Mouse (Mus musculus) MEL (cell line): ENCODE results near the gene Top3a. TPM values are rescaled to one million over a fixed set of nuclear protein-coding genes. Genes with fewer than 3 reads are reported as not detected.

Experiments
- DNase-seq: peaks from one replicate; pipeline ENCODE4 v3.0.0; 2011; ENCODE audit warnings: low read depth, low spot score
- H3K27ac ChIP-seq: 2 replicates; pipeline ENCODE4 v1.5.1; 2012; ENCODE audit warnings: low read depth, mild to moderate bottlenecking, control low read depth, low read length, moderate library complexity; ENCODE audit not compliant: control insufficient read depth
- H3K27me3 ChIP-seq, 2 experiments: fragments of 150-350 bp in 1 of 2; sonication (generic) in 1 of 2; 2 replicates each; pipeline ENCODE4 v1.6.1; 2012; ENCODE audit warnings: low read length in 2 of 2, mild to moderate bottlenecking in 2 of 2, improper control_type of control experiment in 1 of 2, moderate library complexity in 1 of 2; ENCODE audit not compliant: insufficient read depth in 2 of 2, control insufficient read depth in 1 of 2
- H3K36me3 ChIP-seq, 2 experiments: 2 replicates each; pipeline ENCODE4 v1.6.1; 2012 to 2014; ENCODE audit warnings: low read length in 2 of 2, improper control_type of control experiment in 1 of 2, inconsistent platforms in 1 of 2, mild to moderate bottlenecking in 1 of 2; ENCODE audit not compliant: insufficient read depth in 2 of 2, control insufficient read depth in 1 of 2
- H3K4me1 ChIP-seq, 2 experiments: fragments of 150-350 bp in 1 of 2; sonication (generic) in 1 of 2; 2 replicates each; pipeline ENCODE4 v1.6.1; 2012; ENCODE audit warnings: low read length in 2 of 2, improper control_type of control experiment in 1 of 2, mild to moderate bottlenecking in 1 of 2; ENCODE audit not compliant: insufficient read depth in 2 of 2, control insufficient read depth in 1 of 2
- H3K4me3 ChIP-seq, 2 experiments: fragments of 150-350 bp in 1 of 2; sonication (generic) in 1 of 2; 2 replicates each; pipeline ENCODE4 v1.5.1; 2012; ENCODE audit warnings: low read depth in 2 of 2, low read length in 2 of 2, mild to moderate bottlenecking in 2 of 2, moderate library complexity in 2 of 2, control low read depth in 1 of 2, improper control_type of control experiment in 1 of 2; ENCODE audit not compliant: control insufficient read depth in 1 of 2, insufficient read depth in 1 of 2
- H3K79me2 ChIP-seq: 2 replicates; pipeline ENCODE4 v1.6.1; 2012; ENCODE audit warnings: mild to moderate bottlenecking, low read length, moderate library complexity; ENCODE audit not compliant: control insufficient read depth, poor library complexity, insufficient read depth
- H3K9ac ChIP-seq: 2 replicates; pipeline ENCODE4 v1.6.1; 2012; ENCODE audit warnings: low read depth, mild to moderate bottlenecking, control low read depth, low read length, moderate library complexity; ENCODE audit not compliant: control insufficient read depth, poor library complexity, severe bottlenecking
- H3K9me3 ChIP-seq: fragments of 150-350 bp; sonication (generic); replicated peaks from 2 replicates; pipeline ENCODE4 v1.6.1; 2012; ENCODE audit warnings: mild to moderate bottlenecking, low read length, improper control_type of control experiment, moderate library complexity; ENCODE audit not compliant: insufficient read depth
- BHLHE40 ChIP-seq: IDR thresholded peaks from 2 replicates; pipeline ENCODE4 v1.6.1; 2012; ENCODE audit warnings: low read depth, mild to moderate bottlenecking, inconsistent platforms, low read length, improper control_type of control experiment, borderline replicate concordance
- E2F4 ChIP-seq: IDR thresholded peaks from 2 replicates; pipeline ENCODE4 v1.6.1; 2011; ENCODE audit warnings: low read depth, low read length, improper control_type of control experiment, borderline replicate concordance
- ETS1 ChIP-seq: IDR thresholded peaks from 2 replicates; pipeline ENCODE4 v1.6.1; 2012; ENCODE audit warnings: low read depth, mild to moderate bottlenecking, inconsistent platforms, low read length, improper control_type of control experiment, moderate library complexity
- GABPA ChIP-seq: IDR thresholded peaks from 2 replicates; pipeline ENCODE4 v1.6.1; 2012; ENCODE audit warnings: low read depth, mild to moderate bottlenecking, inconsistent platforms, low read length, improper control_type of control experiment, moderate library complexity
- GATA1 ChIP-seq: IDR thresholded peaks from 2 replicates; pipeline ENCODE4 v1.6.1; 2011; ENCODE audit warnings: low read depth, low read length, improper control_type of control experiment
- HCFC1 ChIP-seq: IDR thresholded peaks from 2 replicates; pipeline ENCODE4 v1.6.1; 2012; ENCODE audit warnings: low read depth, mild to moderate bottlenecking, inconsistent platforms, low read length, improper control_type of control experiment, moderate library complexity
- KAT2A ChIP-seq: conservative IDR thresholded peaks from 2 replicates; pipeline ENCODE4 v1.6.1; 2012; ENCODE audit warnings: low read depth, low read length, improper control_type of control experiment, inconsistent platforms
- MAFK ChIP-seq: IDR thresholded peaks from 2 replicates; pipeline ENCODE4 v1.6.1; 2011; ENCODE audit warnings: low read depth, mild to moderate bottlenecking, low read length, improper control_type of control experiment, borderline replicate concordance
- MAZ ChIP-seq: IDR thresholded peaks from 2 replicates; pipeline ENCODE4 v1.6.1; 2012; ENCODE audit warnings: low read depth, mild to moderate bottlenecking, inconsistent platforms, low read length, improper control_type of control experiment
- MEF2A ChIP-seq: IDR thresholded peaks from 2 replicates; pipeline ENCODE4 v1.6.1; 2014; ENCODE audit warnings: low read depth, mild to moderate bottlenecking, inconsistent platforms, low read length, improper control_type of control experiment; ENCODE audit not compliant: poor library complexity, insufficient replicate concordance, severe bottlenecking; ENCODE audit errors: extremely low read depth
- MYB ChIP-seq: IDR thresholded peaks from 2 replicates; pipeline ENCODE4 v1.6.1; 2011; ENCODE audit warnings: mild to moderate bottlenecking, low read depth, low read length, improper control_type of control experiment
- MYC ChIP-seq: IDR thresholded peaks from 2 replicates; pipeline ENCODE4 v1.6.1; 2011; ENCODE audit warnings: low read depth, mild to moderate bottlenecking, low read length, improper control_type of control experiment, moderate library complexity
- POLR2AphosphoS2 ChIP-seq: IDR thresholded peaks from 2 replicates; pipeline ENCODE4 v1.6.1; 2011; ENCODE audit warnings: low read length, improper control_type of control experiment
- RAD21 ChIP-seq: IDR thresholded peaks from 2 replicates; pipeline ENCODE4 v1.6.1; 2011; ENCODE audit warnings: mild to moderate bottlenecking, low read depth, low read length, improper control_type of control experiment
- RCOR1 ChIP-seq: IDR thresholded peaks from 2 replicates; pipeline ENCODE4 v1.6.1; 2012; ENCODE audit warnings: low read depth, mild to moderate bottlenecking, inconsistent platforms, low read length, improper control_type of control experiment
- TCF12 ChIP-seq: IDR thresholded peaks from 2 replicates; pipeline ENCODE4 v1.6.1; 2014; ENCODE audit warnings: low read depth, mild to moderate bottlenecking, inconsistent platforms, low read length, improper control_type of control experiment, moderate library complexity
- ZC3H11A ChIP-seq: IDR thresholded peaks from 2 replicates; pipeline ENCODE4 v1.6.1; 2012; ENCODE audit warnings: low read depth, mild to moderate bottlenecking, inconsistent platforms, low read length, improper control_type of control experiment
- ZKSCAN1 ChIP-seq: IDR thresholded peaks from 2 replicates; pipeline ENCODE4 v1.6.1; 2012; ENCODE audit warnings: low read depth, mild to moderate bottlenecking, inconsistent platforms, low read length, improper control_type of control experiment, moderate library complexity
- ZMIZ1 ChIP-seq: IDR thresholded peaks from 2 replicates; pipeline ENCODE4 v1.6.1; 2012; ENCODE audit warnings: low read depth, mild to moderate bottlenecking, inconsistent platforms, low read length, improper control_type of control experiment, moderate library complexity
- ZNF384 ChIP-seq: IDR thresholded peaks from 2 replicates; pipeline ENCODE4 v1.6.1; 2012; ENCODE audit warnings: low read depth, mild to moderate bottlenecking, inconsistent platforms, low read length, improper control_type of control experiment
- polyA plus RNA-seq, 2 experiments: library from polyadenylated mRNA; stranded (reverse) in 1 of 2; unstranded in 1 of 2; fragments of >175 nt in 1 of 2; fragments of >200 nt in 1 of 2; gene quantifications; 2 replicates each; pipeline versions ENCODE4 v1.2.1 to v1.2.4; 2012; ENCODE audit warnings: low replicate concordance in 2 of 2, low read depth in 1 of 2; ENCODE audit not compliant: insufficient read length in 2 of 2, insufficient read depth in 1 of 2, missing spikeins in 1 of 2
- total RNA-seq: library from RNA; depleted of rRNA; stranded (reverse); fragments of 300-350 nt; gene quantifications from 2 replicates; pipeline ENCODE4 v1.2.3, GENCODE M21; 2012

Gene Top3a
- total and polyA plus RNA-seq, 3 experiments, result 17.7 to 18.4 TPM; not detected in 1

- no peaks in the 10 kb centered on the region for H3K27me3 ChIP-seq
- H3K9ac ChIP-seq, result no peak overlapping the region
- no peaks in the 10 kb centered on the region for H3K4me1 ChIP-seq
- no peak for DNase-seq
- no peaks in the 10 kb centered on the region for H3K9me3 ChIP-seq
- no peak overlapping the region for H3K4me3 ChIP-seq
- no peaks in the 10 kb centered on the region for H3K79me2 ChIP-seq
- TF ChIP-seq ETS1 (no peak), HCFC1 (no peak), ZNF384 (no peak), GATA1 (no peak), E2F4 (no peak), MEF2A (no peak), ZC3H11A (no peak)
- H3K27ac ChIP-seq, result no peak overlapping the region
- H3K36me3 ChIP-seq, result peaks cover 0 to 2% of the 10 kb centered on the region in 2 experiments; a peak in 1 of 4 replicates
Observed at GRCm38 (mm10) chr11:60708631-60709030, 68.5 kb downstream of the Top3a start.

GRCm38 (mm10) chr11:60707672-60708071 lies 69.5 kb downstream of the Top3a start:
- Histone ChIP-seq H3K36me3 (no peaks in the 10 kb centered on the region; a peak in 1 of 4 replicates), H3K9ac (no peak overlapping the region), H3K4me1 (no peaks in the 10 kb centered on the region), H3K27ac (no peak overlapping the region), H3K4me3 (no peak overlapping the region), H3K79me2 (no peaks in the 10 kb centered on the region), H3K27me3 (no peaks in the 10 kb centered on the region), H3K9me3 (no peaks in the 10 kb centered on the region)
- TF ChIP-seq TCF12, result no peak
- no peak for TF ChIP-seq MYB
- TF ChIP-seq ZKSCAN1, result no peak
- no peak for TF ChIP-seq ZMIZ1
- TF ChIP-seq RAD21, result no peak
- no peak for TF ChIP-seq BHLHE40
- DNase-seq, result peak; percentile 44

- no peaks in the 10 kb centered on the region for H3K79me2 ChIP-seq
- no peaks in the 10 kb centered on the region for H3K4me1 ChIP-seq
- H3K4me3 ChIP-seq, result no peak overlapping the region
- H3K27ac ChIP-seq, result no peak overlapping the region
- no peaks in the 10 kb centered on the region for H3K27me3 ChIP-seq
- no peak overlapping the region for H3K9ac ChIP-seq
- H3K36me3 ChIP-seq, result no peaks in the 10 kb centered on the region; a peak in 1 of 4 replicates
- DNase-seq, result no peak
- no peaks in the 10 kb centered on the region for H3K9me3 ChIP-seq
- no peak for TF ChIP-seq GABPA
- no peak for TF ChIP-seq POLR2AphosphoS2
- no peak for TF ChIP-seq MYC
- TF ChIP-seq KAT2A, result no peak
- TF ChIP-seq MAZ, result no peak
- no peak for TF ChIP-seq ZKSCAN1
- no peak for TF ChIP-seq MAFK
- TF ChIP-seq RCOR1, result no peak
- no peak for TF ChIP-seq MYB
Observed at GRCm38 (mm10) chr11:60706696-60707480, 70.3 kb downstream of the Top3a start.
